Mouse (Mus musculus): ENCODE results near the gene Cd48. TPM values are rescaled to one million over a fixed set of nuclear protein-coding genes. Genes with fewer than 3 reads are reported as not detected.
"Not testable (repeated sequence)": the region's sequence is repeated elsewhere in the genome, so short reads cannot be mapped to it uniquely, and the experiment has no call there.

Gene Cd48
- polyA plus RNA-seq, 1 experiment: 0.69 TPM

GRCm38 (mm10) chr1:171648840-171649239 lies 33.0 kb upstream of the Cd48 start:
- 70% methylated on average over 8 of the region's 8 CpGs for WGBS
- no peak for DNase-seq
- H3K4me3 ChIP-seq (replicated peaks; ENCODE audit: insufficient read depth, low read depth, low read length): no peak overlapping the region
- H3K27me3 ChIP-seq (ENCODE audit: control insufficient read depth, insufficient read depth, low read length): no peaks in the 10 kb centered on the region
- no peaks in the 10 kb centered on the region for H3K4me1 ChIP-seq (ENCODE audit: control insufficient read depth, insufficient read depth, low read length)
- H3K27ac ChIP-seq (ENCODE audit: insufficient read depth, low read length): no peak overlapping the region
- TF ChIP-seq CTCF (IDR thresholded peaks at IDR 0.05; ENCODE audit: borderline replicate concordance, insufficient read depth, low read depth, low read length): no peak
- no peak for TF ChIP-seq POLR2A (IDR thresholded peaks at IDR 0.05; ENCODE audit: borderline replicate concordance, insufficient read depth, low read length)

GRCm38 (mm10) chr1:171652734-171653133 lies 29.1 kb upstream of the Cd48 start, which contains the start of gene Slamf7:
Gene Slamf7, minus strand, starts transcription at chr1:171653035.
- Histone ChIP-seq H3K27ac (ENCODE audit: insufficient read depth, low read length) (no peak within 1 kb of the TSS), H3K4me3 (replicated peaks; ENCODE audit: insufficient read depth, low read depth, low read length) (no peak within 1 kb of the TSS), H3K4me1 (ENCODE audit: control insufficient read depth, insufficient read depth, low read length) (no peaks in the 10 kb centered on the region), H3K27me3 (ENCODE audit: control insufficient read depth, insufficient read depth, low read length) (no peaks in the 10 kb centered on the region)
- TF ChIP-seq POLR2A (IDR thresholded peaks at IDR 0.05; ENCODE audit: borderline replicate concordance, insufficient read depth, low read length) (no peak), CTCF (IDR thresholded peaks at IDR 0.05; ENCODE audit: borderline replicate concordance, insufficient read depth, low read depth, low read length) (no peak)
- DNase-seq: no peak
- WGBS: 88% methylated on average over 5 of the region's 5 CpGs

GRCm38 (mm10) chr1:171658561-171658991 lies 23.2 kb upstream of the Cd48 start:
- 72% methylated on average over 5 of the region's 5 CpGs for WGBS
- no peaks in the 10 kb centered on the region for H3K27me3 ChIP-seq (ENCODE audit: control insufficient read depth, insufficient read depth, low read length)
- no peak overlapping the region for H3K27ac ChIP-seq (ENCODE audit: insufficient read depth, low read length)
- no peak for DNase-seq
- TF ChIP-seq POLR2A (IDR thresholded peaks at IDR 0.05; ENCODE audit: borderline replicate concordance, insufficient read depth, low read length) (no peak), CTCF (IDR thresholded peaks at IDR 0.05; ENCODE audit: borderline replicate concordance, insufficient read depth, low read depth, low read length) (no peak)
- no peaks in the 10 kb centered on the region for H3K4me1 ChIP-seq (ENCODE audit: control insufficient read depth, insufficient read depth, low read length)
- no peak overlapping the region for H3K4me3 ChIP-seq (replicated peaks; ENCODE audit: insufficient read depth, low read depth, low read length)

GRCm38 (mm10) chr1:171660423-171660822 lies 21.4 kb upstream of the Cd48 start:
- no peaks in the 10 kb centered on the region for H3K27me3 ChIP-seq (ENCODE audit: control insufficient read depth, insufficient read depth, low read length)
- H3K27ac ChIP-seq (ENCODE audit: insufficient read depth, low read length): no peak overlapping the region
- no peaks in the 10 kb centered on the region for H3K4me1 ChIP-seq (ENCODE audit: control insufficient read depth, insufficient read depth, low read length)
- no peak for TF ChIP-seq POLR2A (IDR thresholded peaks at IDR 0.05; ENCODE audit: borderline replicate concordance, insufficient read depth, low read length)
- no peak for TF ChIP-seq CTCF (IDR thresholded peaks at IDR 0.05; ENCODE audit: borderline replicate concordance, insufficient read depth, low read depth, low read length)
- WGBS: 91% methylated on average over 1 of the region's 1 CpGs
- DNase-seq: no peak
- no peak overlapping the region for H3K4me3 ChIP-seq (replicated peaks; ENCODE audit: insufficient read depth, low read depth, low read length)

GRCm38 (mm10) chr1:171661482-171661881 lies 20.3 kb upstream of the Cd48 start:
- WGBS: 52% methylated on average over 2 of the region's 2 CpGs
- DNase-seq: no peak
- Histone ChIP-seq H3K27me3 (ENCODE audit: control insufficient read depth, insufficient read depth, low read length) (no peaks in the 10 kb centered on the region), H3K4me3 (replicated peaks; ENCODE audit: insufficient read depth, low read depth, low read length) (no peak overlapping the region), H3K27ac (ENCODE audit: insufficient read depth, low read length) (no peak overlapping the region), H3K4me1 (ENCODE audit: control insufficient read depth, insufficient read depth, low read length) (no peaks in the 10 kb centered on the region)
- TF ChIP-seq CTCF (IDR thresholded peaks at IDR 0.05; ENCODE audit: borderline replicate concordance, insufficient read depth, low read depth, low read length) (no peak), POLR2A (IDR thresholded peaks at IDR 0.05; ENCODE audit: borderline replicate concordance, insufficient read depth, low read length) (no peak)

- Histone ChIP-seq H3K4me3 (replicated peaks; ENCODE audit: insufficient read depth, low read depth, low read length) (no peak overlapping the region), H3K4me1 (ENCODE audit: control insufficient read depth, insufficient read depth, low read length) (no peaks in the 10 kb centered on the region), H3K27me3 (ENCODE audit: control insufficient read depth, insufficient read depth, low read length) (no peaks in the 10 kb centered on the region), H3K27ac (ENCODE audit: insufficient read depth, low read length) (no peak overlapping the region)
- no peak for DNase-seq
- WGBS: 86% methylated on average over 2 of the region's 2 CpGs
- TF ChIP-seq POLR2A (IDR thresholded peaks at IDR 0.05; ENCODE audit: borderline replicate concordance, insufficient read depth, low read length): no peak
- no peak for TF ChIP-seq CTCF (IDR thresholded peaks at IDR 0.05; ENCODE audit: borderline replicate concordance, insufficient read depth, low read depth, low read length)
These were observed 18.1 kb upstream of the Cd48 start for GRCm38 (mm10) chr1:171663757-171664156.

- no peak for TF ChIP-seq CTCF (IDR thresholded peaks at IDR 0.05; ENCODE audit: borderline replicate concordance, insufficient read depth, low read depth, low read length)
- no peak for TF ChIP-seq POLR2A (IDR thresholded peaks at IDR 0.05; ENCODE audit: borderline replicate concordance, insufficient read depth, low read length)
- no peak for DNase-seq
- WGBS: 68% methylated on average over 6 of the region's 6 CpGs
- Histone ChIP-seq H3K4me1 (ENCODE audit: control insufficient read depth, insufficient read depth, low read length) (no peaks in the 10 kb centered on the region), H3K27ac (ENCODE audit: insufficient read depth, low read length) (no peak overlapping the region), H3K27me3 (ENCODE audit: control insufficient read depth, insufficient read depth, low read length) (no peaks in the 10 kb centered on the region), H3K4me3 (replicated peaks; ENCODE audit: insufficient read depth, low read depth, low read length) (no peak overlapping the region)
These were observed 15.5 kb upstream of the Cd48 start for GRCm38 (mm10) chr1:171666350-171666749.

- WGBS: 85% methylated on average over 1 of the region's 1 CpGs
These were observed 14.6 kb upstream of the Cd48 start for GRCm38 (mm10) chr1:171667160-171667559.

GRCm38 (mm10) chr1:171672451-171672850 lies 9.4 kb upstream of the Cd48 start:
- DNase-seq; H3K4me3 ChIP-seq (replicated peaks; ENCODE audit: insufficient read depth, low read depth, low read length); H3K27ac ChIP-seq (ENCODE audit: insufficient read depth, low read length); H3K4me1 ChIP-seq (ENCODE audit: control insufficient read depth, insufficient read depth, low read length); H3K27me3 ChIP-seq (ENCODE audit: control insufficient read depth, insufficient read depth, low read length): not testable (repeated sequence)
- 90% methylated on average over 2 of the region's 2 CpGs for WGBS

More at GRCm38 (mm10) chr1:171667160-171667559, 14.6 kb upstream of the Cd48 start:
- TF ChIP-seq POLR2A (IDR thresholded peaks at IDR 0.05; ENCODE audit: borderline replicate concordance, insufficient read depth, low read length) (no peak), CTCF (IDR thresholded peaks at IDR 0.05; ENCODE audit: borderline replicate concordance, insufficient read depth, low read depth, low read length) (no peak)
- Histone ChIP-seq H3K4me1 (ENCODE audit: control insufficient read depth, insufficient read depth, low read length) (no peaks in the 10 kb centered on the region), H3K27me3 (ENCODE audit: control insufficient read depth, insufficient read depth, low read length) (no peaks in the 10 kb centered on the region), H3K4me3 (replicated peaks; ENCODE audit: insufficient read depth, low read depth, low read length) (no peak overlapping the region), H3K27ac (ENCODE audit: insufficient read depth, low read length) (no peak overlapping the region)
- no peak for DNase-seq

Measured in cerebellum, adult 2 months (tissue).